Mouse (Mus musculus): ENCODE measurements around the gene 1700001J03Rik.

GRCm38 (mm10) chr5:146190093-146190492 lies 5.0 kb upstream of the 1700001J03Rik start:
- no peak for TF ChIP-seq CTCF (IDR thresholded peaks at IDR 0.05; ENCODE audit: low read depth, low read length)
- no peak for TF ChIP-seq POLR2A (IDR thresholded peaks at IDR 0.05; ENCODE audit: extremely low read depth, insufficient read depth, low read length)
